Mouse (Mus musculus): ENCODE results near the gene Ncam2. TPM values are rescaled to one million over a fixed set of nuclear protein-coding genes. Genes with fewer than 3 reads are reported as not detected.

Gene Ncam2
- total RNA-seq, 2 experiments from 2014 or later = not detected

- intact Hi-C loops (cut with DNase I) = no loop called here
- TF ChIP-seq CTCF (IDR thresholded peaks at IDR 0.05) = no peak
- DNase-seq = no peak
- Histone ChIP-seq H3K27ac (no peak overlapping the region), H3K4me3 (no peak overlapping the region)
Observed at GRCm38 (mm10) chr16:81536230-81536629, 335.7 kb downstream of the Ncam2 start.

GRCm38 (mm10) chr16:81587565-81588107 lies 387.1 kb downstream of the Ncam2 start:
- no peak for TF ChIP-seq CTCF (IDR thresholded peaks at IDR 0.05)
- Histone ChIP-seq H3K4me3 (no peak overlapping the region), H3K27ac (no peak overlapping the region)
- no peak for DNase-seq
- intact Hi-C loops (cut with DNase I) = no loop called here

- H3K27ac ChIP-seq = no peak overlapping the region
- intact Hi-C loops (cut with DNase I) = no loop called here
- H3K4me3 ChIP-seq = no peak overlapping the region
- TF ChIP-seq CTCF (IDR thresholded peaks at IDR 0.05) = no peak
- no peak for DNase-seq
Observed at GRCm38 (mm10) chr16:81623276-81623675, 422.8 kb downstream of the Ncam2 start.

DNA sequence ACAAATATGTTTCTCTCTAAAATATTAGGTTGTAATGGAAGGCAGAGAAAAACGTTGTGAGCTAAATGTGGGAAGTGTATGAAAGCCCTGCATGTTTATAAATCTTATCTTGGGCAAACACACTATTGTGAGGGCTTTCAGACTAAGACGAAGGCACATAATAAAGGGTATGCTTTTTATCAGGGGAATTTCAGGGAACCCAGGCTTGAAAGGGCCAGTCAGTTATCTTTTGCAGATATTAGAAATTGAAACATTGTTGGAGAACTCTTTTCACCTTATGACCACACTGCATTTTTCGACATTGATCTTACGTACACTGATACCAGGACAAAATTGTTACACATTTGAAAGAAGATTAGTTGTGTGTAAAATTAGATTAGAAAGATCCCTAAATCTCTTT lies 423.3 kb downstream of the Ncam2 start:
- intact Hi-C loops (cut with DNase I) = no loop called here
- no peak for DNase-seq
- TF ChIP-seq CTCF (IDR thresholded peaks at IDR 0.05) = no peak
- Histone ChIP-seq H3K4me3 (no peak overlapping the region), H3K27ac (no peak overlapping the region)

- no peak for TF ChIP-seq CTCF (IDR thresholded peaks at IDR 0.05)
- no peak overlapping the region for H3K4me3 ChIP-seq
- DNase-seq = no peak
- intact Hi-C loops (cut with DNase I) = no loop called here
- no peak overlapping the region for H3K27ac ChIP-seq
Observed at GRCm38 (mm10) chr16:81650286-81650685, 449.8 kb downstream of the Ncam2 start.

DNA sequence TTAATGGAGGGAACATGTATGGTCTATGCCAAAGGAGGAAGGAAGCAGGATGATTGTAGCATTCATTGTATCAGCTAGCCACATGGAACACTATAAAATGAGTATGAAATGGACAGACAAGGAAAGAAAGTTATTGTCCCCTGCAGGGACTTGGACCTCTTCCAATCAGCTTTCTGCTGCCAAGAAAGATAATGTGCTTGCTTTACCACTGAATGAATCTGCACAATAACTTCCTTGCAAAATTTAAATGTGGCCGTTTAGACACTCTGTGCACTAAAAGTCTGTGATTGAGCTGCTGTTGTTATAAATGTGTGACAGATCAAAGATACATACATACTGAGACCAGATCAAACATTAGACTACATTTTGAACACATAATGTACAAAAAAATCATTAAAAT lies 451.1 kb downstream of the Ncam2 start:
- no peak overlapping the region for H3K4me3 ChIP-seq
- no peak overlapping the region for H3K27ac ChIP-seq
- intact Hi-C loops (cut with DNase I) = no loop called here
- DNase-seq = no peak
- no peak for TF ChIP-seq CTCF (IDR thresholded peaks at IDR 0.05)

DNA sequence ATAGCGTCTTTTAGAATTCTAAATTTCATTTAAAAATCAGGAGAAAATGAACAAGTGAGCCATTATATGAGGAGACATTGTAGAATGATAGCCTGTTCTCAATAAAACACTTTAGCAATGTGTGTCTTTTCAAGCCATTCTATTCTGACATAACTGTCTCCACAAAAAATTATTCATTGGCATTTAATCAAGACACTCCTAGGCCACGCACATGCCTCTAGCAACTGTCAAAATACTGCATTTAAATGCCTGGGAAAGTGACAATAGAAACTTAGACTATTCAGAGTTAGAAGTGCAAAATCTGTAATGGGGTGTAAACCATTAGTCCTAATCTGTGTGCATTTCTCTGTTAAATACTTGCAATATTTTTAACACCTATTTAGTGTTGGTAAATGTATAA lies 456.1 kb downstream of the Ncam2 start:
- no peak for TF ChIP-seq CTCF (IDR thresholded peaks at IDR 0.05)
- Histone ChIP-seq H3K27ac (no peak overlapping the region), H3K4me3 (no peak overlapping the region)
- intact Hi-C loops (cut with DNase I) = no loop called here
- no peak for DNase-seq

DNA sequence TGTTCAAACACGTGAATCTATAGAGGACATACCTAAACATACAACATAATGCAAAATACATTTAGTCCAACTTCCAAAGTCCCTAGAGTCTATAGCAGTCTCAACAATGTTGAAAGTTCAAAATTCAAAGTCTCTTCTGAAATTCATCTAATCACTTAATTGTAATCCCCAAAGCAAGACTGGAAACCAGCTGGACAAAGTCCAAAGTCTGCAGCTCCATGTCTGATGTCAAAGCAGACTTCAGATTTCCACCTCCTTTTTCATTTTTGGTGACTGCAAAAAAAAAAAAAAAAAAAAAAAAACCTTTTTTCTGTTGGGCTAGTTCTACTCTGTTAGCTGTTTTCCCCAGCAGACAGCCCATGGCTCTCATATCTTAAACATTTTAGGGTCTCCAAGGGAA lies 473.4 kb downstream of the Ncam2 start:
- intact Hi-C loops (cut with DNase I) = no loop called here
- no peak overlapping the region for H3K27ac ChIP-seq
- TF ChIP-seq CTCF (IDR thresholded peaks at IDR 0.05) = no peak
- no peak overlapping the region for H3K4me3 ChIP-seq
- no peak for DNase-seq

GRCm38 (mm10) chr16:81675546-81675945 lies 475.0 kb downstream of the Ncam2 start:
- Histone ChIP-seq H3K4me3 (no peak overlapping the region), H3K27ac (no peak overlapping the region)
- intact Hi-C loops (cut with DNase I) = no loop called here
- DNase-seq = no peak
- no peak for TF ChIP-seq CTCF (IDR thresholded peaks at IDR 0.05)
